Mouse (Mus musculus) thymus, adult 2 months (tissue): ENCODE data around the gene Sema4g.

Experiments
- CTCF ChIP-seq: fragments of 200-500 bp; IDR thresholded peaks from 2 replicates; pipeline ENCODE4 v1.5.1; 2012; ENCODE audit warnings: mild to moderate bottlenecking, control low read depth, low read length, moderate library complexity, borderline replicate concordance; ENCODE audit not compliant: control insufficient read depth, poor library complexity, insufficient read depth; ENCODE audit errors: extremely low read depth
- POLR2A ChIP-seq: fragments of 200-500 bp; IDR thresholded peaks from 2 replicates; pipeline ENCODE4 v1.6.1; 2012; ENCODE audit warnings: mild to moderate bottlenecking, low read length, control low read depth, moderate library complexity; ENCODE audit not compliant: control insufficient read depth, poor library complexity, insufficient read depth; ENCODE audit errors: extremely low read depth

DNA sequence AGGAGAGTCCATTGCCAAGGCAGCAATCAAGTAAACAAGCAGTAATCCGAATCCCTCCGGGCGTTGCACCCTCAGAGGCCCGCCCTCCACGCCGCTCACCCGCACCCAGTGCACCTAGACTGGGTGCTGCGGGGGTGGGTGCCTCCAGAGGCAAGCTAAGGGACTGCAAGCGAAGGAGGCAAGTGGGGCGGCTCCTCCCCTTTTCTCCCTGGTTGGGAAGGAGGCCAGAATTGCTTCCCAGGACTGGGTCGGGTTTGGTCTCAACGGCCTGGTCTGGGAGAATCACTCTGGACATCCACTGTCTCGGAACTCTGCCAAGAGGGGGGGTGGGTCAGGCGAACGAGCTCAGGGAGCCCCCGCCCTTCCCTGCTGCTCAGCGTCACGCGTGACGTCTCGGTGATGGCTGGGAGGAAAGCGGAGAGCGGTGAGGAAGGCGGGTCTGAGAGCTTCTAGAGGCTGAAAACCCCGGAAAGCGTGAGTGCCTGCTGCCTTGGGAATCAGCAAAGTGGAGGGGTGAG, 58.6 kb downstream of the Sema4g start, which contains the start of gene Sfxn3:
- TF ChIP-seq CTCF (peak; percentile 85), POLR2A (peak; percentile 80; the same call in 1 of the 2 replicates)
